Mouse (Mus musculus) lung, adult 2 months (tissue): ENCODE measurements around the gene Rps6ka2. TPM values are rescaled to one million over a fixed set of nuclear protein-coding genes. Genes with fewer than 3 reads are reported as not detected.
"Not testable (repeated sequence)": the region's sequence is repeated elsewhere in the genome, so short reads cannot be mapped to it uniquely, and the experiment has no call there.

Experiments used
- DNase-seq: peaks from one replicate; pipeline ENCODE4 v3.0.0; 2022
- H3K4me1 ChIP-seq: fragments of 200-500 bp; 2 replicates; pipeline ENCODE4 v1.6.1; 2011; ENCODE audit warnings: low read length; ENCODE audit not compliant: control insufficient read depth, insufficient read depth
- H3K4me3 ChIP-seq: fragments of 200-500 bp; replicated peaks from 2 replicates; pipeline ENCODE3; 2011; ENCODE audit warnings: low read depth, mild to moderate bottlenecking, control low read depth, low read length; ENCODE audit errors: extremely low read depth
- CTCF ChIP-seq: fragments of 200-500 bp; IDR thresholded peaks from 2 replicates; pipeline ENCODE4 v1.5.1; 2011; ENCODE audit warnings: mild to moderate bottlenecking, low read length, control low read depth; ENCODE audit not compliant: insufficient read depth
- POLR2A ChIP-seq: fragments of 200-500 bp; IDR thresholded peaks from 2 replicates; pipeline ENCODE4 v1.6.1; 2011; ENCODE audit warnings: low read depth, mild to moderate bottlenecking, control low read depth, low read length, borderline replicate concordance; ENCODE audit errors: extremely low read depth
- WGBS: fragments of 180-500 bp; shearing (Covaris S2); methylation state at CpG from one replicate; pipeline ENCODE4 v1.1.7; 2018; 5-methylcytosine and 5-hydroxymethylcytosine counted together
- polyA plus RNA-seq: library from polyadenylated mRNA; depleted of rRNA; stranded (reverse); fragments of >200 nt; gene quantifications from 2 replicates; pipeline ENCODE4 v1.2.3, GENCODE M21; 2012

Rps6ka2 gene
- polyA plus RNA-seq, 1 experiment = 24.7 TPM

DNA sequence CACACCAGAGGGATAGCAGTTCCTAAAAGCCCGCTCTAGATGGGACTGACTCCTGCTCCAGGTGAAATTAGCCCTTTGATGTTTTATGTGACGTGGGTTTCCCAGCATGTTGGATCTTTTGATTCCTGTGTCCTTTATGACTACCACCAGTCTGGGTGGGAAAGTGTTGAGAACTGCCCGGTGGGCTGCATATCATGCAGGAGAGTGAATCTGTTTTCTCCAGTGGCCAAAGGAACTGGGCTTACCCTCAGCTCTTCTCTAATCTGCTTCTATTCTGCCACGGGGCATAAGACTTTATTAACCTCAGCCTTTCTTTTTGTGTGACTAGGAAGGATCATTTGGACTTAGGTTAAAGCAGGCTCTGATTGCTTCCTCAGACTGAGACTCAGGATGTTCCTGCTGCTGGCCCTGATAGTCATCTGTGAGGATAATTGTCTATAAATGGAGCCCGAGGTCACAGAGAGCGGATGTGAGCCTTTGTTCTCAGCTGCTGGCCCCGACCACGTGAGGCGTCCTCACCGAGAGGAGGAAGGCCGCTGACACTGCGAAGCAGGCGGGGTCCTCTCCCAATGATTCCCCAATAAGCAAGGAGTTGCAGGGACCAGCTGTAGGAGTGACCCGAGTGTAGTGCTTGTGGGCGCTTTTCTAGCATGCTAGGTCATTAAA, 821 bp upstream of the Rps6ka2 start:
- no peak for TF ChIP-seq POLR2A
- TF ChIP-seq CTCF = no peak
- DNase-seq = peak; percentile 12
- peak overlapping the region; percentile 56 for H3K4me3 ChIP-seq
- H3K4me1 ChIP-seq = peaks cover 16% of the 10 kb centered on the region
- WGBS = 11% methylated on average over 15 of the region's 15 CpGs

DNA sequence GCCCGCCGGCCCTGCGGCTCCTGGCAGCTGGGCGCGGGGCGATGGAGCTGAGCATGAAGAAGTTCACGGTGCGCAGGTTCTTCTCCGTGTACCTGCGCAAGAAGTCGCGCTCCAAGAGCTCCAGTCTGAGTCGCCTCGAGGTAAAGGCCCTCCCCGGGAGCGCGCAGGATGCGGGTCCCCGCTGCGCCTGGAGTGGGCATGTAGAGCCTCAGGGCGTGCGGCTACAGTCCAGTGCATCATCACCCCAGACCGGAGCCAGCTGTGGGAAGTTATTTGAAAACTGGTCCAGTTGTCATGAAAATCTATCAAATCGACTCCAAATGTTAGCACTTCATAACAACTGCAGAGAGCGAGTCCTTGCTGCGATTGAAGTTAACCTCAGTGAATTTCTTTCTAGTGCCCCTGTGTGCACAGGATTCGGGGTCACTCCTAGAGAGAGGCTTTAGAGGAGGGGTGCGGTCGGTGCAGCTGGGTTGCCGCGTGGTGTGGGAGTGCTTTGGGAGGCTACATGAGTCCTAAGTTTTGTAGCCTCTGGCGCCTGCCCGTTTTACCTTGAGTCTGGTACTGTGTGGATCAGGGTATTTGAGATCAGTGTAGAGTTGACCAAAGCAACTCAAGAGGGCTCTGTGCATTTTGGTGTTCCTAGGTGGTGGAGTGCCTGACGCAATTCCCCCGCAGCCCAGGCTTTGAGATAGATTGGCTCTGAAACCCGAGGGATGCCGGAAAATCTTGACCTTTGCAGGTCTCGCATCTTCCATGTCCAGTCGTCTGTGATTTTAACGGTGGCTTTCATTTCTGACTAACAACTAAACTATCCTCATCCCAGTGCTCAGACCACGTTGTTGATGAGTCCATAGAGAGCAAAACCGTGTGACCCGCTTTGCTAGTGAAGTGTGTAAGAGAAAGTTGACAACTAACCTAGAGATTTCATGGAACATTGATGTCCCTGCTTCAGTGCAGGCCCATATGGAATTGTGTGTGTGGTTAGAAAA, 685 bp downstream of the Rps6ka2 start:
- TF ChIP-seq CTCF (no peak), POLR2A (no peak)
- DNase-seq = peak; percentile 18
- Histone ChIP-seq H3K4me1 (peaks cover 18% of the 10 kb centered on the region), H3K4me3 (peak overlapping the region; percentile 85)
- WGBS = 5% methylated on average over 43 of the region's 43 CpGs

DNA sequence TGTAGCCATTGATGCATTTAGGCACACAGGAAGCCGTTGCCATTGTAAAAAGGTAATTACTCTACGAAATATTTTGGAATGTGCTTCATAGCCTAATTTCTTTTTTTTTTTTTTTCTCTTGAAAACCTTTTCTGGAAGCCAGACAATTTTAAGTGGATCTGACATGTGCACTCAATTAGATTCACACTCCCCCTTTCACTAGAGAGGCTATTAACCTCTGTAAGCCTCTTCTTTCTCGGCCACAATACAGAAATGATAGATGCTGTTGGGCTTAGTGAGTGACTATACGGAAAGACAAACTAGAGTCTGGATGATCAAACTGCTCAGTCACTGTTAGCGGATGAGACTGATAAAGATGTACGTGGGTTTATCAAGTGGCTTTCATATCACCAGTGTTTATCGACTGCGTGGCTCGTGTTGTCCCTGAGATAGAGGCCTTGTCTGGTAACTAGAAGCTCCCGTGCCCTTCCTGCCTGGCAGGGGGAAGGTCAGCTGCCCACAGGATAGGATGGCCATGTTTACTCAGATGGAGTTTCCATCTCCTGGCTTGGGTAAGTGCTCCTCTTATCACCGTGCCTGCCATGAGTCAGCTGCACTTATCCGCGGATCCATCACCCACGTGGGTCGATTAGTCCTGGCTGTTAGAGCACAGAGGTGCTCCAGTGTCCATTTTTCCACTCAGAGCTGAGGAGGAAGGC, 3.6 kb downstream of the Rps6ka2 start:
- TF ChIP-seq POLR2A (no peak), CTCF (no peak)
- DNase-seq = no peak
- H3K4me3 ChIP-seq = no peak overlapping the region
- WGBS = 35% methylated on average over 15 of the region's 15 CpGs
- peaks cover 20% of the 10 kb centered on the region for H3K4me1 ChIP-seq

DNA sequence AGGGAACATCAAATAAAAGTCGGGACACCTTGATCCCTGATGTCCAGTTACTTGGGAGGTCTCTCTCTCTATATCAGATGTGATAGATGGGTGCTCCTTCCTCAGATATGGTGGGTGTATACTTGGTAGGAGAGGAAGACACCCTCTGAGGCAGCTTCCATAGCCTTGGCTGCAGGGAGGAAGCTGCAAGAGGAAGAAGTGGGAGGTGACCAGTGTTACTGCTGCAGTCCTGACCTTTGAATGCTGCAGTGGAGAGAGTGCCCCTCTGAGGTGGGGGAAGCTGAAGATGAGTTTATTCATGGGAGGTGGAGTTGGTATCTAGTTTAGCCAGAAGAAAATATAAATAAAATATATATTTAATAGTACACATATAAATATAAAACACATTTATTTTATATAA, 5.4 kb downstream of the Rps6ka2 start:
- 61% methylated on average over 1 of the region's 1 CpGs for WGBS
- Histone ChIP-seq H3K4me1 (peaks cover 22% of the 10 kb centered on the region), H3K4me3 (no peak overlapping the region)
- TF ChIP-seq CTCF (no peak), POLR2A (no peak)
- no peak for DNase-seq

DNA sequence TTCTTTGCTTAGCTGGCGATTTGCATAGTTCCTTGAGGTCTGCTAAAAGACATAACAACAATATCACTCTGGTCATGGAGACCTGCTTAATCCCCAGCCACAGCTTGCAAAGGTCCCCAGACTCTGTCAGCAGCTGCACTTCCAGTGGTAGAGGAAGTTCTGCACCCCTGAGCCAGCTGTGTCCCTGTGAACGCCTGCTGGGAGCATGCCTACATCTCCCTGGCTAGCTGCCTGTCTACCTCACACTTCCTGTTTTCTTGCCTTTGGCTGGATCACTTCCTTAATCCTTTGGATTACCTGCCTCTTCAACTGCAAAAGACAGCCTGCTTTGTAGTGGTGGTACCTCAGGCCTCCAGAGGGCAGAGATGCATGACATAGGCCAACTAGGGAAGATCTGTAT, 6.5 kb downstream of the Rps6ka2 start:
- no peak for DNase-seq
- no peak for TF ChIP-seq POLR2A
- no peak for TF ChIP-seq CTCF
- no peak overlapping the region for H3K4me3 ChIP-seq
- H3K4me1 ChIP-seq = peaks cover 23% of the 10 kb centered on the region
- 26% methylated on average over 2 of the region's 2 CpGs for WGBS

DNA sequence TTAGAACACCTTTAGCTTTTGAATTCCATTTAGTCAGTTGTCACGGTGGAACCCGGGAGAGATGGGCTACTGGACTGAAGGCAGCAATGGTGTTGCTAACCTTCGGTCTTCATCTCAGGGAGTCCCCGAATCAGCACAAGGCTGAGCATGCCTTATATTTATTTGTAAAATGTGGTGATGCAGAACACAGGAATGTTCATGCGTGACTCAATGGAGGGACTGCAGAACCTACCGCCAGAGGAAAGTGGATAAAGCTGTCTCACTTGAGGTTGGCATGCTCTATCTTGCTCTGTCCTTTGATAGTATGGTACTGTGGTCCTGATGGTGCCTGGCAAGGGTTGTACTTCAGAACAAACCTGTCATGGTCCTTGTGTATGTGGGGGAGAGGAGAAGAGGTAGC, 8.3 kb downstream of the Rps6ka2 start:
- no peak for TF ChIP-seq CTCF
- H3K4me3 ChIP-seq = no peak overlapping the region

DNA sequence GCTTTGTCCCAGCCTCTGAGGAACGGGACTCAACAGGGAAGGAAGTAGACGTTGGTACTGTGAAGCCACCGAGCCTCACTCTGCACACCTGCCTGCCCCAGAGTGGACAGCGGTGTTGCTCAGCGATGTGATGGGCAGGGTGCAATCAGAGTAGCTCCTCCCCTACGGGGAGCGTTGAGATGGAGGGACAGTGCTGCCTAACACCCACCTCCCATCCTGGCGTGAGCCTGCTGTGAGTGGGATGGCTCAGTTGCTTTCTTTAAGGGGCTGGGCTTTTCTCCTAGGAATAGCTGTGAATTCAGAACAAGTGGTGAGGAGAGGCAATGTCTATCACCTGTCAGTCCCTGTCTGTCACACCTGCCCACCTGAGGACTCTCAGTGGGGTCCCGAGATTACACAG, 12.3 kb downstream of the Rps6ka2 start:
- H3K4me3 ChIP-seq = no peak overlapping the region
- no peak for TF ChIP-seq CTCF
- TF ChIP-seq POLR2A = no peak
- peaks cover 18% of the 10 kb centered on the region for H3K4me1 ChIP-seq
- WGBS = 49% methylated on average over 9 of the region's 9 CpGs
- DNase-seq = no peak

More for the DNA sequence above, 8.3 kb downstream of the Rps6ka2 start:
- DNase-seq = no peak
- peaks cover 26% of the 10 kb centered on the region for H3K4me1 ChIP-seq
- 88% methylated on average over 6 of the region's 6 CpGs for WGBS

DNA sequence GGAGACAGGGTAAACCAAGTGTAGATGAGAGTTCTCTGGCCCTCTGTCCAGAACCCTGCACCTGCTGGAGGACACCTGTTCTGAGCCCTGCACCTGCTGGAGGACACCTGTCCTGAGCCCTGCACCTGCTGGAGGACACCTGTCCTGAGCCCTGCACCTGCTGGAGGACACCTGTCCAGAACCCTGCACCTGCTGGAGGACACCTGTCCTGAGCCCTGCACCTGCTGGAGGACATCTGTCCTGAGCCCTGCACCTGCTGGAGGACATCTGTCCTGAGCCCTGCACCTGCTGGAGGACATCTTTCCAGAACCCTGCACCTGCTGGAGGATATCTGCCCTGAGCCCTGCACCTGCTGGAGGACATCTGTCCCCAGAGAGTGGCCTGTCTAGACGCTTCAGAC, 17.1 kb downstream of the Rps6ka2 start:
- WGBS = 67% methylated on average over 1 of the region's 1 CpGs
- DNase-seq, H3K4me3 ChIP-seq, H3K4me1 ChIP-seq: not testable (repeated sequence)

DNA sequence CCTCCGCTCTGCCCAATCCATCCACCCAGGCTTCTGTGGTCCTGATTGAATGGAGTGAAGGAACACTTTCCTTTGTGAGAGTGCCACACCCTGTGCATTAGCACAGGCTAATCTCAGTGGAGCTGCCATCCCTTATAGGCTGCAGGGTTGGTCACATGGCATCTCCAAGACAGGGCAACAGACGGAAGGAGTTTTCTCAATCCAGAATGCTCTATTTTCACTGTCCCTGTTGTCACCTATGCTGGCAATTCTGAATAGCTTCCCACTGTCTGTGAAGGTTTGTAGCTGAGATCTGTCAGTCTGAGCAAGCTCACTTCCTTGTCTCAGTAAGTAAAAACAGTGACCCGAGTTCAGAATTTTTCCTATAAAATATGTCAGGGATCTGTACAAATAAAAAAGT, 19.5 kb downstream of the Rps6ka2 start:
- Histone ChIP-seq H3K4me3 (no peak overlapping the region), H3K4me1 (peaks cover 3% of the 10 kb centered on the region)
- no peak for TF ChIP-seq CTCF
- no peak for TF ChIP-seq POLR2A
- WGBS = 87% methylated on average over 3 of the region's 3 CpGs
- DNase-seq = no peak
